Mouse (Mus musculus) lung, embryonic 16.5 days (tissue): ENCODE data around the gene Rassf9. TPM values are rescaled to one million over a fixed set of nuclear protein-coding genes. Genes with fewer than 3 reads are reported as not detected.

ENCODE experiments used
- ATAC-seq: fragments of 200-750 bp; cut with Nextera tagmentation; 2 replicates; pipeline ENCODE4 v1.8.0; 2017; ENCODE audit warnings: low read depth, mild to moderate bottlenecking, moderate library complexity
- H3K27ac ChIP-seq: fragments of 300-500 bp; sonication (generic); 2 replicates; pipeline ENCODE4 v1.5.1; 2014; ENCODE audit warnings: mild to moderate bottlenecking, control low read depth, low read length
- H3K27me3 ChIP-seq: fragments of 300-500 bp; sonication (generic); 2 replicates; pipeline ENCODE4 v1.6.1; 2014; ENCODE audit warnings: low read depth, low read length, mixed read lengths; ENCODE audit not compliant: control insufficient read depth, insufficient read depth
- H3K36me3 ChIP-seq: fragments of 300-500 bp; sonication (generic); 2 replicates; pipeline ENCODE4 v1.6.1; 2014; ENCODE audit warnings: low read length; ENCODE audit not compliant: control insufficient read depth, insufficient read depth
- H3K4me1 ChIP-seq: fragments of 300-500 bp; sonication (generic); replicated peaks from 2 replicates; pipeline ENCODE4 v1.6.1; 2014; ENCODE audit warnings: low read length, mixed read lengths; ENCODE audit not compliant: control insufficient read depth, insufficient read depth
- H3K4me2 ChIP-seq: fragments of 300-500 bp; sonication (generic); 2 replicates; pipeline ENCODE4 v1.6.1; 2014; ENCODE audit warnings: low read depth, low read length, control low read depth
- H3K4me3 ChIP-seq: fragments of 300-500 bp; sonication (generic); 2 replicates; pipeline ENCODE4 v1.5.1; 2014; ENCODE audit warnings: mild to moderate bottlenecking, low read length, control low read depth
- H3K9ac ChIP-seq: fragments of 300-500 bp; sonication (generic); 2 replicates; pipeline ENCODE4 v1.6.1; 2014; ENCODE audit warnings: low read length, control low read depth
- H3K9me3 ChIP-seq: fragments of 300-500 bp; sonication (generic); 2 replicates; pipeline ENCODE4 v1.6.1; 2016; ENCODE audit warnings: low read length; ENCODE audit not compliant: control insufficient read depth
- WGBS: fragments of 180-500 bp; shearing (Covaris S2); extraction: QIAGEN DNeasy Blood & Tissue Kit; methylation state at CpG from one replicate; pipeline ENCODE4 v1.1.7; 2014; 5-methylcytosine and 5-hydroxymethylcytosine counted together
- polyA plus RNA-seq: library from polyadenylated mRNA; unstranded; fragments of >200 nt; fragmentation: Nextera tagmentation; extraction: Ambion mirVana; gene quantifications from 2 replicates; pipeline ENCODE4 v1.2.1, GENCODE M21; 2015

The Rassf9 gene
- polyA plus RNA-seq = 5.7 and 6.7 TPM in 2 replicates

DNA sequence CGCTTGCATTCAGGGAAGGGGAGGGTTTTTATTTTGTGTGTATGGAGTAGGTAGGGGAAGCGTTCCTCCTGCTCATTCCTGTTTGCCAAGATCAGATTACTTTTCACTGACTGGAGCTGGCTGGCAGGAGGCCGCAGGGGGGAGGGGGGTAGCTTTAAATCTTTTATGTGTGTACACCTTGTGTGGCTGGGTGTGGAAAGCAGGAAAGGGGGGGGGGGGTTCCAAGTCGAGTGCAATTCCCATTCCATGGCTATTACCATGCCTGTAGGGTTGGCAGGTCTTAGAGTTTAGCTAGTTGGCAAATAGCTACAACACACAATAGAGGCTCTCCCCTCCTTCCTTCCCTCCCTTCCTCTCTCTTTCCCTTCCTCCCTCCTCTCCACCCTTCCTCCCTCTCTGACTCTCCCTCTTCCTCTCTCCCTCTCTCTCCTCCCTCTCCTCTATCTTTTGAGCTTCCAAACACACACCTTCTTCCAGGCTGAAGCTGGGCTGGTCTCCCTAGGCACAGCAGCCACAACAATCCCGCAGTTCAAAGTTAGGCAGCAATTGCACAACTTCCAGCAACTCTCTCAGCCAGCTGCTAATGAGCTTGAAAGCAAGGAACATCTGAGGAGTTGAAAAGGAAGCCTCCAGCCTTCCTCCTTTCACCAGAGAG lies at the start of gene Rassf9:
Gene Rassf9, plus strand, starts transcription at position 416 of the 655 bp plus-strand sequence.
- peak within 1 kb of the TSS; percentile 37 for H3K4me3 ChIP-seq
- WGBS = 7% methylated on average over 5 of the region's 5 CpGs
- H3K27ac ChIP-seq = peak within 1 kb of the TSS; percentile 72
- no peaks in the 10 kb centered on the region for H3K4me1 ChIP-seq
- no peaks in the 10 kb centered on the region for H3K9me3 ChIP-seq
- H3K36me3 ChIP-seq = no peaks in the 10 kb centered on the region
- H3K4me2 ChIP-seq = peak within 1 kb of the TSS; percentile 18
- H3K9ac ChIP-seq = peak within 1 kb of the TSS; percentile 63
- peak; percentile 92 for ATAC-seq
- H3K27me3 ChIP-seq = no peaks in the 10 kb centered on the region

DNA sequence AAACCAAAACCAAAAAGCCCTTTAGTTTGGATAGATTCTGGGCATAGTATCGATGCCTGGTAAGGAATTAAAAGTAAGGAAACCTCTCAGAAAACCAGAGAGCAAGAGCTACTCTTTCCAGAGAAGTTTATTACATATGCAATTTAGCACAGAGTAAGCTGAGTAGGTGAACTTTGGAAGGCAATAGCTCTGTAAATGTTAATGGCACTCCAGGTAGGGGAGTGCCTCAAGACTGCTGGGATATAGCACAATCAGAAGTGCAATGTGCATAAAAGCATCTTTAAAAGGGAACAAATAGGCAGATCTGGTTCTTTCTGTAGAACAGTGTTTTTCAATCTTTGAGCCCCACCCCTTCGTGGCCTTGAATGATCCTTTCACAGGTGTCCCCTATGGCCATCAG lies 42.6 kb upstream of the Rassf9 start:
- no peak overlapping the region for H3K4me3 ChIP-seq
- H3K9me3 ChIP-seq = no peaks in the 10 kb centered on the region
- H3K36me3 ChIP-seq = no peaks in the 10 kb centered on the region
- no peaks in the 10 kb centered on the region for H3K4me1 ChIP-seq
- ATAC-seq = no peak
- no peak overlapping the region for H3K9ac ChIP-seq
- no peak overlapping the region for H3K27ac ChIP-seq
- 80% methylated on average over 2 of the region's 2 CpGs for WGBS
- no peak overlapping the region for H3K4me2 ChIP-seq
- H3K27me3 ChIP-seq = no peaks in the 10 kb centered on the region

DNA sequence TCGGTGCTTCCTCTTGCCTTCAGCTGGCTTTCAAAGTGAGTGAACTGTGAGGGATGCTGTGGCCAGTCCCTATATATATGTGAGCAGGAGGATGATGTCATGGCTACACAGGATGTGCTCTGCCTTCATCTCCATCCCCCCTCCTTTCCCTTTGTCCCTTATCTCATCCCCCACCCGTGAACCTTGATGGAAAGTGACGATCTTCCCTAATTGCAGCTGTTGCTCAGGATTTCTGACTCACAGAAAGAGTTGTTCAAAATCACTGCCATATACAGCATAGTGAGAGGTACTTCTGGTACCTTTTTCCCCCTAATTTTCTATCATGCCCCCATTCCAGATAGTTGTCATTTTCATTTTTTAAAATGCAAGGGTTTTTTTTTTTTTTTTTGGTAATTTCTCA lies 21.6 kb upstream of the Rassf9 start, which contains the start of gene Nts:
Gene Nts, minus strand, starts transcription at position 101 of the 400 bp plus-strand sequence.
- Histone ChIP-seq H3K27ac (no peak within 1 kb of the TSS), H3K27me3 (no peaks in the 10 kb centered on the region), H3K4me3 (no peak within 1 kb of the TSS), H3K36me3 (no peaks in the 10 kb centered on the region), H3K9ac (no peak within 1 kb of the TSS), H3K9me3 (no peaks in the 10 kb centered on the region), H3K4me2 (no peak within 1 kb of the TSS), H3K4me1 (no peaks in the 10 kb centered on the region)
- ATAC-seq = no peak
- WGBS = 4% methylated on average over 3 of the region's 3 CpGs

DNA sequence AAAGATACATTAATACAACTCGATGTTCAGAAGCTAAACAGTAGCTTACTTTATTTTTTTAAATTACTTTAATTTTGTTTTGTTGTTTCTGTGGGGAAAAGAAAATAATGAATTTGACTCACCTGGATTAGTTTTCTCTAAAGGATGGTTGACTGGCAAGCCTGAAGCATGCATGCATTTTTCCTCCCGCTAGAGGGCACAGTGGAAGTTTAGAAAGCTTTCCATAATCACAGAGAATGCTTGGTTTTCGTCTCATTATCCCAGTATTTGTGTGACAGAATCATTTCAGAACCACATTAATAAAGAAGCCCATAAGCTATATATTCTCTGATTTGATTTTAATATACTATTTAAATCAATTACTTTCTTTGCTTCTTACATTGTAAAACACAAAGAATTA lies 20.2 kb upstream of the Rassf9 start:
- Histone ChIP-seq H3K4me2 (no peak overlapping the region), H3K4me3 (no peak overlapping the region), H3K4me1 (no peaks in the 10 kb centered on the region), H3K27me3 (no peaks in the 10 kb centered on the region), H3K9me3 (no peaks in the 10 kb centered on the region), H3K27ac (no peak overlapping the region), H3K36me3 (no peaks in the 10 kb centered on the region), H3K9ac (no peak overlapping the region)
- 5% methylated on average over 3 of the region's 3 CpGs for WGBS
- no peak for ATAC-seq

DNA sequence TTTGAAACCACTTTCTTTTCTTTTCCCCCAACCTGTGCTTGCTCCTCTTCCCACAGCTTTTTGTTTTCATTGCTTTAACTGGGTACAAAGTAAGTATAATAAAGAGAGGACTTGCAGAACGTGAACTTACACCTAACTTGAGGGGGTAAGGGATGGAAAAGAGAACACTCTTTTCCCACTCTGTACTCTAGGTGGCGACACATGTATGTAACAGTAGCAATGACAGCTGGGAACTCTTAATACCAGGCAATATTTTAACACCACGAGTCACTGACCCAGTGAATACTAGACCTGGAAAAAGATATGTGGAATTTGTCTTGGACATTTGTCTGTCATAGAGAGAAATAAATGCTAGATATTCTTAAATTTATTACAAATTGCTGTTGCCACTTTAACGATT lies 13.3 kb upstream of the Rassf9 start:
- Histone ChIP-seq H3K4me2 (no peak overlapping the region), H3K36me3 (no peaks in the 10 kb centered on the region), H3K27me3 (no peaks in the 10 kb centered on the region), H3K4me3 (no peak overlapping the region), H3K9ac (no peak overlapping the region), H3K27ac (no peak overlapping the region), H3K9me3 (no peaks in the 10 kb centered on the region), H3K4me1 (no peaks in the 10 kb centered on the region)
- no peak for ATAC-seq
- 19% methylated on average over 4 of the region's 4 CpGs for WGBS

DNA sequence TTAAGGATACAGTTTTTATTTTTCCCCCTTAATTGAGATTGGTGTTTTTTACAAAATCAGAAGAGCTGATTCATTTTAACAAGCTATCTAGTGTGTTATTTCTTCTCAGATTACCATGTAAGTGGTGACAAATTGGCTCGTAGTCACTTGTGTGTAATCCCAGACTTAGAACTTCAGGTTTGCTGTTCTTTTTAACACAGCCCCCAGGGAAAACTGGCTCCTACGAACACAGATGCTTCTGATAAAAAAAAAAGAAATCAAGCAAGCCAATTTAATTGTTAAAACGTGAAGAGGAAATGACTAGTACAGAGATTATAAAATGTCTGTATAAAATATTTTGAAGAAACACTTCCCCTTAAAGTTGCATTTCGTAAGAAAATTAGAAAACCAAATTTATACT lies 4.6 kb upstream of the Rassf9 start:
- H3K27me3 ChIP-seq = no peaks in the 10 kb centered on the region
- no peak overlapping the region for H3K4me2 ChIP-seq
- H3K9me3 ChIP-seq = no peaks in the 10 kb centered on the region
- no peak for ATAC-seq
- H3K9ac ChIP-seq = no peak overlapping the region
- no peak overlapping the region for H3K27ac ChIP-seq
- H3K4me3 ChIP-seq = no peak overlapping the region
- no peaks in the 10 kb centered on the region for H3K4me1 ChIP-seq
- 53% methylated on average over 4 of the region's 4 CpGs for WGBS
- H3K36me3 ChIP-seq = no peaks in the 10 kb centered on the region

DNA sequence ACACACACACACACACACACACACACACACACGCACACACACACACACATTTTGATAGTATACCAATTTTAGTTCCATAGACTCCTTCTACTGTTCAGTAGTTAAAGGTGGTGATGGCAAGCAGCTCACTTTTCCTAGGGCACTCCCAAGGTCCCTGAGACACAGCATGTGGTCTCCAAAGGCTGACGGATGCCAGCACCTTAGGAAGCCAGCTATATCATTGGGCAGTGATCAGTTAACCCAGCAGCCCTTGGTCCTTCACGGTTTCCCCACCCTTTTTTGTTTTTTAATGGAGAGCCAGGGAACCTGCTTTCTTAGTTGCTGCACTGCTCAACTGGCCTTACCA lies 588 bp upstream of the Rassf9 start:
- H3K4me1 ChIP-seq = no peaks in the 10 kb centered on the region
- no peaks in the 10 kb centered on the region for H3K36me3 ChIP-seq
- 32% methylated on average over 3 of the region's 3 CpGs for WGBS
- peak overlapping the region; percentile 18 for H3K4me2 ChIP-seq
- no peaks in the 10 kb centered on the region for H3K27me3 ChIP-seq
- H3K9me3 ChIP-seq = no peaks in the 10 kb centered on the region
- H3K9ac ChIP-seq = no peak overlapping the region
- no peak overlapping the region; the same call in 1 of the 2 replicates for H3K4me3 ChIP-seq
- H3K27ac ChIP-seq = peak overlapping the region; percentile 72
- no peak for ATAC-seq

DNA sequence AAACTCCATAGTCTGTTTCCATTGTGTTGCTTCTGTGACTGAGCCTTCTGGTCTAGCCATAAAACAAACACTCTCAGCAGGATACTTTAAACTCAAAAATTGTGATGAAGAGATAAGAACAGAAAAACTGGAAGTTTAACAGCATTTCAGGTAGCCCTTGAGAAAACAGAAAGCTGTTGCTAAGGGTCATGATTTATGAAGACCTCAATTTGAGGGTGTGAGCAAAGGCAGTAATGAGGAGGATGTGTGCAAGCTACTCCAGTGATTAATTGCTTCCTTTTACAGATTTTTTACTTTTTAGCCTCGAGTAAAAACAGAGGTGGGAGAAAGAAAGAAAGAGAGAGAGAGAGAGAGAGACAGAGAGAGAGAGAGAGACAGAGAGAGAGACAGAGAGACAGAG lies 2.1 kb downstream of the Rassf9 start:
- Histone ChIP-seq H3K4me2 (peak overlapping the region; percentile 31), H3K9ac (no peak overlapping the region), H3K27me3 (no peaks in the 10 kb centered on the region), H3K4me1 (no peaks in the 10 kb centered on the region), H3K27ac (no peak overlapping the region), H3K36me3 (no peaks in the 10 kb centered on the region), H3K9me3 (no peaks in the 10 kb centered on the region), H3K4me3 (peak overlapping the region; percentile 21)
- WGBS = 0% methylated on average over 1 of the region's 1 CpGs
- ATAC-seq = no peak

DNA sequence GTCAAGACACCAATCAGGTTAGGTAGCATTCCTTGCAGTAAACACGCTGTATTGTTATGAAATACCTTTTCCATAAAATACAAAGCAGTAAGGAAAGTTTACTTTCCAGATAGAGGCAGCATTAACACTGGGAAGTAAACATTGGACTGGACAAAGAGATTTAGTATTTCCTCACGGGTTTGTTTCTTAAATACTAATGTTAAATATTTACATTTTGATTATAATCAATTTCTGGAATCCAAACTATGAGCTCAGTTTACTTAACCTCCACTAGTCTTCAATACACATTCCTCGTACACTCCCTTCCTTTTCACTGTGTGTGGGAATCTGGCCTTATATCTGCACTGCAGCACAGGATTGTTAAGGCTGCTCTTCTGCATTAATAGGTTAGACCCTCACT lies 15.9 kb downstream of the Rassf9 start:
- Histone ChIP-seq H3K9me3 (no peaks in the 10 kb centered on the region), H3K4me3 (no peak overlapping the region), H3K4me1 (peaks cover 4% of the 10 kb centered on the region; the same call in 1 of the 2 replicates), H3K4me2 (no peak overlapping the region), H3K27ac (peak overlapping the region; percentile 12; the same call in 1 of the 2 replicates), H3K36me3 (no peaks in the 10 kb centered on the region), H3K9ac (no peak overlapping the region), H3K27me3 (no peaks in the 10 kb centered on the region)
- ATAC-seq = peak; percentile 90
- WGBS = 18% methylated on average over 3 of the region's 3 CpGs

DNA sequence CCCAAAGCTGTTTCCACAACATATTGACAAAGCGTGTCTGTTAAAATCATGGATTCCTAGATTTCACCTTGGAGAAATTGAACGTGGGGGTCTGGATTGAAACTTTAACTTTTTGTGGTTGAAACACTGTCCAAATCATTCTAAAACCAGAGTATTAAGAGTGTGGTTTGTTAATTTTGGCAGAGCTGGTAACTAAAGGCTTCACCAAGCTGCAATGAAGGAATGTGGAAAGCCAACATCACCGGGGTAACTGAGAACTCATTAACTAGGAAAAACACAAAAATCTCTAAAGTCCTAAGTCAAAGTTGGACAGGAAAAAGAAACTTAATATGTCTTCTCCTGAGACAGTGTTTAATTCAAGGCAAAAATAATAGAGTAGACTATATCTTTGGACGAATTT lies 41.9 kb downstream of the Rassf9 start:
- H3K4me1 ChIP-seq = no peaks in the 10 kb centered on the region
- H3K4me3 ChIP-seq = no peak overlapping the region
- no peaks in the 10 kb centered on the region for H3K9me3 ChIP-seq
- ATAC-seq = no peak
- no peak overlapping the region for H3K4me2 ChIP-seq
- no peaks in the 10 kb centered on the region for H3K36me3 ChIP-seq
- no peak overlapping the region for H3K27ac ChIP-seq
- H3K9ac ChIP-seq = no peak overlapping the region
- H3K27me3 ChIP-seq = no peaks in the 10 kb centered on the region
- WGBS = 56% methylated on average over 4 of the region's 4 CpGs
